Mouse (Mus musculus) heart, adult 18-20 months (tissue): ENCODE measurements around the gene Gm44. TPM values are rescaled to one million over a fixed set of nuclear protein-coding genes. Genes with fewer than 3 reads are reported as not detected.
"Not testable (repeated sequence)": the region's sequence is repeated elsewhere in the genome, so short reads cannot be mapped to it uniquely, and the experiment has no call there.

Experiments
- DNase-seq, 2 experiments: peaks; one replicate each; pipeline ENCODE4 v3.0.0; 2021 to 2022; ENCODE audit warnings: mixed read lengths in 1 of 2
- long read RNA-seq, 2 experiments: library from polyadenylated mRNA; stranded (forward); transcript quantifications; one replicate each; pipeline ENCODE4 v2.0.0; 2021
- total RNA-seq, 2 experiments: library from RNA; stranded (reverse); gene quantifications; 2 replicates each; pipeline ENCODE4 v1.2.3; 2021

Gene Gm44
- not detected for total RNA-seq
- long read RNA-seq, experiment 1 = 0 reads
- long read RNA-seq, experiment 2 = 0 reads

DNA sequence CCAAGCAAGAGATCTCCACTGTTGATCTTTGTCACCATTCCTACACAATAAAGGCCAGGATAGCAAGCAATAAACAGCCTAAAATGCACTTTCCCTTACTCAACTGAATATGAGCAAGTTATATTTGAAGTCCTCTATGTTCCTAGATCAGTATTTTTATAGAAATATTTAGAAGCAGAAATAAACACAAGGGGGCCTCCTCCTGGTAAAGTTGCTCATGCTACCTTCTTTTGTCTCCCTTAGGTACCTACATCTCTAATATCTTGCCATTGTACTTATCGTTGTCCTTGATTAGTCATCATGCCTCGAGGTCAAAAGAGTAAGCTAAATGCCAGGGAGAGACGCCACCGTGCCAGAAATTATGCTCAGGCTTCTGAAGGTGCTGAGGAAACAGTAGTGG lies at the start of gene Gm44:
Gene Gm44, plus strand, starts transcription at position 301 of the 400 bp plus-strand sequence.
- DNase-seq = no peak

DNA sequence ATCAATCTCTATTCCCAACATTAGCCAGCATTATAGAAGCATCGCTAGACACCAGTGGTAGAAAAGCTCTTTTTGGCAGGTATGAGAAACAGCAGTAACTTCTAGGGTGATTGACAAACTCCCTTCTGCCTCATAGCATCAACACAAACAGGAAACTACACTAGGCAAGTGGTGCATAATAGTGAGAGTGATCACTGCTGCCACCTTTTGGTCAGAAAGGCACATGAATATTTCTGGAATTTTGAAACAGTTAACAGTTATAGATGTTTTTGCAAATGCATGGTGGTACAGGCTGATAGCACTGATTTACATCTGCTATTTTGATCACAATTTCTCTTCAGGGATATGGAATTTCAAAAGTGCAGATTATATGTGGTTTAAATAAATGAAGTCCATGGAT lies 36.0 kb downstream of the Gm44 start:
- no peak for DNase-seq

DNA sequence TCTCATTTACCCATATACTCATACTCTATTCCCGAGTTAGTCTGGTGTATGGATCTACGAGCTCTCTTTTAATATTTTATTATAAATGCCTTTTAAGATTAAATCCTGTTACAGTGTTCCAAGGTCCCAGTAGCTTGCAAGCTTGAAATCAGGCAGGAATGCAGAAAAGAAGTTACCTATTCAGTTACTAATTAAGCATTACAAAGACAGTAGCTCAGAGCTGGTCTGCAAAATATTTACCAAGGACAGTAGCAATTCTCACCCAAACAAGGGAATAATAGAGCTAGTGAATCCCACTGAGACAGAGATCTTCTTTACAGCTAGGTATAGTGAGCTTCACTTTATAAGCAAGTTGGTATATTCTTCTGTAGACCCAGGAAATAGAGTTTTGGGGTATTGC lies 46.3 kb downstream of the Gm44 start:
- DNase-seq = not testable (repeated sequence)
